Mouse (Mus musculus) kidney, postnatal 0 days (tissue): ENCODE results near the gene Pcdh11x. TPM values are rescaled to one million over a fixed set of nuclear protein-coding genes. Genes with fewer than 3 reads are reported as not detected.
A peak's percentile ranks its signal among the peaks of the same experiment; 100 is the strongest.
"Not testable (repeated sequence)": the region's sequence is repeated elsewhere in the genome, so short reads cannot be mapped to it uniquely, and the experiment has no call there.

Source experiments
- ATAC-seq: fragments of 200-750 bp; cut with Nextera tagmentation; replicated peaks from 2 replicates; pipeline ENCODE4 v1.8.0; 2017; ENCODE audit warnings: low read depth, moderate number of reproducible peaks, moderate TSS enrichment, moderate library complexity; ENCODE audit not compliant: low FRiP score
- DNase-seq: peaks from one replicate; pipeline ENCODE4 v3.0.0-alpha.2; 2016; ENCODE audit warnings: low spot score
- H3K27ac ChIP-seq: fragments of 300-500 bp; sonication (generic); 2 replicates; pipeline ENCODE4 v1.5.1; 2014; ENCODE audit warnings: mild to moderate bottlenecking
- H3K27me3 ChIP-seq: fragments of 300-500 bp; sonication (generic); 2 replicates; pipeline ENCODE4 v1.6.1; 2014; ENCODE audit warnings: low read length, mixed read lengths; ENCODE audit not compliant: insufficient read depth
- H3K36me3 ChIP-seq: fragments of 300-500 bp; sonication (generic); 2 replicates; pipeline ENCODE4 v1.6.1; 2014; ENCODE audit warnings: low read length, mixed read lengths; ENCODE audit not compliant: insufficient read depth
- H3K4me1 ChIP-seq: fragments of 300-500 bp; sonication (generic); replicated peaks from 2 replicates; pipeline ENCODE4 v1.6.1; 2014; ENCODE audit warnings: antibody characterized with exemption, low read length, mixed read lengths; ENCODE audit not compliant: insufficient read depth
- H3K4me2 ChIP-seq: fragments of 300-500 bp; sonication (generic); 2 replicates; pipeline ENCODE4 v1.6.1; 2014; ENCODE audit warnings: mild to moderate bottlenecking, low read length, moderate library complexity, mixed read lengths
- H3K4me3 ChIP-seq: fragments of 300-500 bp; sonication (generic); replicated peaks from 2 replicates; pipeline ENCODE4 v1.5.1; 2014; ENCODE audit warnings: low read depth, low read length
- H3K9ac ChIP-seq: fragments of 300-500 bp; sonication (generic); 2 replicates; pipeline ENCODE4 v1.6.1; 2014; ENCODE audit warnings: low read depth, low read length
- H3K9me3 ChIP-seq: fragments of 300-500 bp; sonication (generic); replicated peaks from 2 replicates; pipeline ENCODE4 v1.6.1; 2016; ENCODE audit warnings: low read length, inconsistent platforms, mixed read lengths
- CTCF ChIP-seq: IDR thresholded peaks from 2 replicates; pipeline ENCODE4 v1.5.1; 2016; ENCODE audit warnings: antibody characterized with exemption, low read depth, mild to moderate bottlenecking, moderate library complexity
- WGBS: fragments of 180-500 bp; shearing (Covaris S2); extraction: QIAGEN DNeasy Blood & Tissue Kit; methylation state at CpG from one replicate; pipeline ENCODE4 v1.1.7; 2014; 5-methylcytosine and 5-hydroxymethylcytosine counted together
- polyA plus RNA-seq: library from polyadenylated mRNA; unstranded; fragments of >200 nt; fragmentation: Nextera tagmentation; extraction: Ambion mirVana; gene quantifications from 2 replicates; pipeline ENCODE4 v1.2.1, GENCODE M21; 2015

Gene Pcdh11x
- polyA plus RNA-seq, 1 experiment from 2014 or later = 0.38 TPM

GRCm38 (mm10) chrX:120292832-120293750 is 3.0 kb downstream of the Pcdh11x start:
- no peaks in the 10 kb centered on the region for H3K4me1 ChIP-seq
- H3K9ac ChIP-seq = no peak overlapping the region
- H3K27me3 ChIP-seq = peaks cover 6% of the 10 kb centered on the region; the same call in 1 of the 2 replicates
- no peak overlapping the region for H3K27ac ChIP-seq
- ATAC-seq = no peak
- no peak for DNase-seq
- WGBS = 12% methylated on average over 42 of the region's 46 CpGs
- peak overlapping the region; percentile 31 for H3K4me3 ChIP-seq
- no peaks in the 10 kb centered on the region for H3K36me3 ChIP-seq
- no peaks in the 10 kb centered on the region for H3K9me3 ChIP-seq
- TF ChIP-seq CTCF = no peak
- H3K4me2 ChIP-seq = peak overlapping the region; percentile 60

GRCm38 (mm10) chrX:120301469-120302175 is 11.6 kb downstream of the Pcdh11x start:
- Histone ChIP-seq H3K4me1 (no peaks in the 10 kb centered on the region), H3K9me3 (no peaks in the 10 kb centered on the region), H3K4me3 (no peak overlapping the region), H3K9ac (no peak overlapping the region), H3K4me2 (no peak overlapping the region), H3K27me3 (no peaks in the 10 kb centered on the region), H3K36me3 (no peaks in the 10 kb centered on the region), H3K27ac (no peak overlapping the region)
- WGBS = 66% methylated on average over 2 of the region's 2 CpGs
- no peak for DNase-seq
- TF ChIP-seq CTCF = no peak
- ATAC-seq = no peak

GRCm38 (mm10) chrX:120312995-120313394 is 22.9 kb downstream of the Pcdh11x start, which contains the start of gene H2afb3:
TSS of gene H2afb3 (minus strand) at chrX:120313095.
- H3K9ac ChIP-seq, DNase-seq, H3K4me3 ChIP-seq, H3K4me1 ChIP-seq, H3K27me3 ChIP-seq, H3K36me3 ChIP-seq, ATAC-seq, H3K27ac ChIP-seq, H3K9me3 ChIP-seq, H3K4me2 ChIP-seq: not testable (repeated sequence)
- 88% methylated on average over 9 of the region's 10 CpGs for WGBS

- DNase-seq = no peak
- Histone ChIP-seq H3K9ac (no peak overlapping the region), H3K27me3 (no peaks in the 10 kb centered on the region), H3K36me3 (no peaks in the 10 kb centered on the region), H3K27ac (no peak overlapping the region), H3K4me1 (no peaks in the 10 kb centered on the region), H3K4me2 (no peak overlapping the region), H3K4me3 (no peak overlapping the region), H3K9me3 (no peaks in the 10 kb centered on the region)
- no peak for ATAC-seq
- TF ChIP-seq CTCF = no peak
- 70% methylated on average over 1 of the region's 1 CpGs for WGBS
Measured at GRCm38 (mm10) chrX:120466225-120466624, 176.2 kb downstream of the Pcdh11x start.

GRCm38 (mm10) chrX:120486428-120486827 is 196.4 kb downstream of the Pcdh11x start:
- H3K27me3 ChIP-seq = no peaks in the 10 kb centered on the region
- no peaks in the 10 kb centered on the region for H3K9me3 ChIP-seq
- DNase-seq = no peak
- no peaks in the 10 kb centered on the region for H3K36me3 ChIP-seq
- TF ChIP-seq CTCF = no peak
- no peak overlapping the region for H3K4me3 ChIP-seq
- no peak for ATAC-seq
- H3K9ac ChIP-seq = no peak overlapping the region
- H3K4me1 ChIP-seq = no peaks in the 10 kb centered on the region
- no peak overlapping the region for H3K4me2 ChIP-seq
- H3K27ac ChIP-seq = no peak overlapping the region

- Histone ChIP-seq H3K36me3 (no peaks in the 10 kb centered on the region), H3K27ac (no peak overlapping the region), H3K9me3 (no peaks in the 10 kb centered on the region), H3K9ac (no peak overlapping the region), H3K4me1 (no peaks in the 10 kb centered on the region), H3K27me3 (no peaks in the 10 kb centered on the region), H3K4me3 (no peak overlapping the region), H3K4me2 (no peak overlapping the region)
- 77% methylated on average over 3 of the region's 3 CpGs for WGBS
- no peak for ATAC-seq
- no peak for TF ChIP-seq CTCF
- no peak for DNase-seq
Measured at GRCm38 (mm10) chrX:120524986-120525385, 234.9 kb downstream of the Pcdh11x start.
